Mouse (Mus musculus): ENCODE results near the gene Mta1. TPM values are rescaled to one million over a fixed set of nuclear protein-coding genes. Genes with fewer than 3 reads are reported as not detected.
A peak's percentile ranks its signal among the peaks of the same experiment; 100 is the strongest.

The Mta1 gene
- 18.5 and 20.6 TPM in 2 replicates for polyA plus RNA-seq (2016; fragmentation: Nextera tagmentation; extraction: Ambion mirVana)

GRCm38 (mm10) chr12:113097749-113098281 is at the start of gene Mta1:
Gene Mta1 (plus strand): TSS chr12:113098278.
- Histone ChIP-seq H3K27ac (peak within 1 kb of the TSS; percentile 99), H3K9me3 (no peaks in the 10 kb centered on the region), H3K4me1 (replicated peaks) (peaks cover 47% of the 10 kb centered on the region), H3K36me3 (peaks cover 20% of the 10 kb centered on the region), H3K4me3 (peak within 1 kb of the TSS; percentile 99), H3K27me3 (ENCODE audit: insufficient read depth, poor library complexity, severe bottlenecking) (no peaks in the 10 kb centered on the region)
- 4% methylated on average over 46 of the region's 53 CpGs for WGBS
- peak; percentile 64 for DNase-seq (ENCODE audit: low spot score)

GRCm38 (mm10) chr12:113049836-113050235 is 48.2 kb upstream of the Mta1 start:
- Histone ChIP-seq H3K36me3 (peaks cover 95% of the 10 kb centered on the region), H3K27me3 (ENCODE audit: insufficient read depth, poor library complexity, severe bottlenecking) (no peaks in the 10 kb centered on the region), H3K4me1 (replicated peaks) (peaks cover 11% of the 10 kb centered on the region), H3K27ac (no peak overlapping the region), H3K9me3 (no peaks in the 10 kb centered on the region), H3K4me3 (no peak overlapping the region)
- DNase-seq (ENCODE audit: low spot score), result no peak
- 93% methylated on average over 9 of the region's 9 CpGs for WGBS

- peaks cover 94% of the 10 kb centered on the region for H3K36me3 ChIP-seq
- DNase-seq (ENCODE audit: low spot score), result no peak
- peaks cover 11% of the 10 kb centered on the region for H3K4me1 ChIP-seq (replicated peaks)
- H3K27ac ChIP-seq, result no peak overlapping the region
- no peak overlapping the region for H3K4me3 ChIP-seq
- H3K27me3 ChIP-seq (ENCODE audit: insufficient read depth, poor library complexity, severe bottlenecking), result no peaks in the 10 kb centered on the region
- WGBS, result 88% methylated on average over 12 of the region's 12 CpGs
- H3K9me3 ChIP-seq, result no peaks in the 10 kb centered on the region
These were observed 47.4 kb upstream of the Mta1 start for GRCm38 (mm10) chr12:113050671-113051070.

- peaks cover 11% of the 10 kb centered on the region for H3K4me1 ChIP-seq (replicated peaks)
- peaks cover 94% of the 10 kb centered on the region for H3K36me3 ChIP-seq
- peak overlapping the region; percentile 59; the same call in 1 of the 2 replicates for H3K27ac ChIP-seq
- no peaks in the 10 kb centered on the region for H3K9me3 ChIP-seq
- no peak overlapping the region for H3K4me3 ChIP-seq
- H3K27me3 ChIP-seq (ENCODE audit: insufficient read depth, poor library complexity, severe bottlenecking), result no peaks in the 10 kb centered on the region
- DNase-seq (ENCODE audit: low spot score), result peak; percentile 15
- 56% methylated on average over 9 of the region's 9 CpGs for WGBS
These were observed 46.3 kb upstream of the Mta1 start for GRCm38 (mm10) chr12:113051628-113052403.

DNA sequence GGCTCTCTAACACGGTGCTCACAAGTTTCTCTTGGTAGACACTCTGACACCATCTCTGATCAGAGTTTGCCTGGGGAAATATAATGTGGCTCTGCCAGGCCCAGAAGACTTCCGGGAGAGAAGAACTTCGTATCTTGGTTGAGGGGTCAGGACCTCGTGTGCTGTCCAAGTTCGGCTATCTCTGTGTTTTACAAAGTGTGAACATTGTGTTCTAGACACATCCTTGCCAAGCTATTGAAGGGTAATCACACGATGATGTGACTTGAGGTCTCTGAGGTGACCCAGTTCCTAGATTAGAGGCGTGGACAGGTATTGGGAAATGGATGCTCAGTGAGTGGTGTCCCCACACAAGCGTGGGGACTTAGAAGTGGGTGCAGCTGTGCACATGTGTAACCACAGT is 42.0 kb upstream of the Mta1 start:
- H3K9me3 ChIP-seq, result no peaks in the 10 kb centered on the region
- H3K4me1 ChIP-seq (replicated peaks), result peaks cover 9% of the 10 kb centered on the region
- 91% methylated on average over 8 of the region's 8 CpGs for WGBS
- H3K27ac ChIP-seq, result no peak overlapping the region
- peaks cover 96% of the 10 kb centered on the region for H3K36me3 ChIP-seq
- no peak for DNase-seq (ENCODE audit: low spot score)
- no peaks in the 10 kb centered on the region for H3K27me3 ChIP-seq (ENCODE audit: insufficient read depth, poor library complexity, severe bottlenecking)
- no peak overlapping the region for H3K4me3 ChIP-seq

- Histone ChIP-seq H3K36me3 (peaks cover 99% of the 10 kb centered on the region), H3K4me3 (no peak overlapping the region), H3K4me1 (replicated peaks) (no peaks in the 10 kb centered on the region), H3K9me3 (no peaks in the 10 kb centered on the region), H3K27ac (no peak overlapping the region), H3K27me3 (ENCODE audit: insufficient read depth, poor library complexity, severe bottlenecking) (no peaks in the 10 kb centered on the region)
- no peak for DNase-seq (ENCODE audit: low spot score)
- WGBS, result 92% methylated on average over 5 of the region's 5 CpGs
These were observed 37.9 kb upstream of the Mta1 start for GRCm38 (mm10) chr12:113060178-113060577.

- peaks cover 98% of the 10 kb centered on the region for H3K36me3 ChIP-seq
- H3K4me3 ChIP-seq, result no peak overlapping the region
- H3K27me3 ChIP-seq (ENCODE audit: insufficient read depth, poor library complexity, severe bottlenecking), result no peaks in the 10 kb centered on the region
- 88% methylated on average over 9 of the region's 9 CpGs for WGBS
- H3K27ac ChIP-seq, result no peak overlapping the region
- no peaks in the 10 kb centered on the region for H3K9me3 ChIP-seq
- no peaks in the 10 kb centered on the region for H3K4me1 ChIP-seq (replicated peaks)
- DNase-seq (ENCODE audit: low spot score), result no peak
These were observed 36.5 kb upstream of the Mta1 start for GRCm38 (mm10) chr12:113061606-113062005.

DNA sequence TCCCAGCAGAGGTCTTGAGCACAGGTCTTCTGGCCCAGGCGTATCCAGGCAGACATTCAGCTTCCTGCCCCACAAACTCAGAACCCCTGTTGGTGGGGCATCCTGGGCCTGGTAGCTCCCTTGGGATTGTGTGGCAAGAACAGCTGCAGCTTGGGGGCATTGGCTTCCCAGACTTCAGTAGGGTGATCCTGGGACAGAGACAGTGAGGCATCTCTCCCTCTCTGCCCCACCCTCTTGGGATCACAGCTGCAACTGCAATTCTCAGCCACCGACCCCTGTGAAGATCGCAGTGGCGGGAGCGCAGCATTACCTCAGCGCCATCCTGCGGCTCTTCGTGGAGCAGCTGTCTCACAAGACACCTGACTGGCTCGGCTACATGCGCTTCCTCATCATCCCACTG is 35.9 kb upstream of the Mta1 start:
- WGBS, result 84% methylated on average over 10 of the region's 10 CpGs
- no peaks in the 10 kb centered on the region for H3K9me3 ChIP-seq
- no peak overlapping the region for H3K4me3 ChIP-seq
- no peak for DNase-seq (ENCODE audit: low spot score)
- peaks cover 98% of the 10 kb centered on the region for H3K36me3 ChIP-seq
- no peaks in the 10 kb centered on the region for H3K27me3 ChIP-seq (ENCODE audit: insufficient read depth, poor library complexity, severe bottlenecking)
- H3K27ac ChIP-seq, result no peak overlapping the region
- H3K4me1 ChIP-seq (replicated peaks), result no peaks in the 10 kb centered on the region

GRCm38 (mm10) chr12:113063700-113064099 is 34.4 kb upstream of the Mta1 start:
- no peaks in the 10 kb centered on the region for H3K9me3 ChIP-seq
- H3K36me3 ChIP-seq, result peaks cover 98% of the 10 kb centered on the region
- no peak for DNase-seq (ENCODE audit: low spot score)
- H3K4me1 ChIP-seq (replicated peaks), result no peaks in the 10 kb centered on the region
- WGBS, result 92% methylated on average over 7 of the region's 7 CpGs
- no peaks in the 10 kb centered on the region for H3K27me3 ChIP-seq (ENCODE audit: insufficient read depth, poor library complexity, severe bottlenecking)
- no peak overlapping the region for H3K27ac ChIP-seq
- no peak overlapping the region for H3K4me3 ChIP-seq

DNA sequence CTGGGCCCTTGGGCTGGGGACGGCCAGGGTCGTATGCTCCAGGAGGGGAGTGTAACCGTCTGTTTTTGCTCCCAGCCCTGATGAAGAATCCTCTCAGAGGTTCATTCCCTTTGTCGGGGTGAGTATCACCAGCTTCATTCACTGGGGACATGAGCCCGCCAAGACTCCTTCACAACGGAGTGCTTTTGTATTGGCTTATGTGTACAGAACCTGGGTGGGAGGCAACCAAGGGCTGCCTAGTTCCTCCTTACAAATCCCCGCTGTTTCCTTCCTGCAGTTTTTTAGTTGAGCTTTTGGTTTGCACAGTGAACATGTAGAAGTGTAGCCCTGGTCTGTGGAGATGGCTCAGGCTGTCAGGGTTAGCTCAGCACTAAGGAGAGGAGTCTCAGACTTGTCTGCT is 30.1 kb upstream of the Mta1 start:
- H3K36me3 ChIP-seq, result peaks cover 93% of the 10 kb centered on the region
- DNase-seq (ENCODE audit: low spot score), result no peak
- no peak overlapping the region for H3K27ac ChIP-seq
- H3K4me3 ChIP-seq, result no peak overlapping the region
- WGBS, result 89% methylated on average over 7 of the region's 7 CpGs
- H3K9me3 ChIP-seq, result no peaks in the 10 kb centered on the region
- H3K4me1 ChIP-seq (replicated peaks), result no peaks in the 10 kb centered on the region
- no peaks in the 10 kb centered on the region for H3K27me3 ChIP-seq (ENCODE audit: insufficient read depth, poor library complexity, severe bottlenecking)

DNA sequence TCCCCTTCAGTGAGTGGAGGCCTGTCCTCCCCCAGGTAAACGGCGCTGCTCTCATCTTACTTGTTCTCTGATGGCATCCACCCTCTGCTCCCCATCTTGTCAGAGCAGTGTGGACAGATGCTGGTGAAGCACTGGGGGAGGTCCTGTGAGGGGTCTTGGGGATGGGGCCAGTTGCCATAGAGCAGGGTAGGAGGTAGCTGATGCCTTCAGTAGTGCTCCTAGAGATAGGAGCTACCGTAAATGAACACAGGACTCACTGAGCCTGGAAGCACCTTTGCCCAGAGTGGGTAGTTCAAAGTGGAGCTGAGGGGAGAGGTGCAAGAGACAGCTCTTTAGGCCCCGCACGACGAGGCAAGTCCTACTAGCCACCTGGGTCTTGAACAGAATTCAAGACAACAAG is 28.7 kb upstream of the Mta1 start:
- no peak overlapping the region for H3K27ac ChIP-seq
- no peak overlapping the region for H3K4me3 ChIP-seq
- 95% methylated on average over 6 of the region's 6 CpGs for WGBS
- peaks cover 13% of the 10 kb centered on the region for H3K4me1 ChIP-seq (replicated peaks)
- H3K36me3 ChIP-seq, result peaks cover 79% of the 10 kb centered on the region
- no peak for DNase-seq (ENCODE audit: low spot score)
- no peaks in the 10 kb centered on the region for H3K27me3 ChIP-seq (ENCODE audit: insufficient read depth, poor library complexity, severe bottlenecking)
- H3K9me3 ChIP-seq, result no peaks in the 10 kb centered on the region

- H3K36me3 ChIP-seq, result peaks cover 62% of the 10 kb centered on the region
- H3K27me3 ChIP-seq (ENCODE audit: insufficient read depth, poor library complexity, severe bottlenecking), result no peaks in the 10 kb centered on the region
- WGBS, result 94% methylated on average over 6 of the region's 6 CpGs
- H3K9me3 ChIP-seq, result no peaks in the 10 kb centered on the region
- no peak for DNase-seq (ENCODE audit: low spot score)
- no peak overlapping the region for H3K4me3 ChIP-seq
- H3K4me1 ChIP-seq (replicated peaks), result peaks cover 26% of the 10 kb centered on the region
- H3K27ac ChIP-seq, result no peak overlapping the region
These were observed 26.8 kb upstream of the Mta1 start for GRCm38 (mm10) chr12:113071321-113071720.

DNA sequence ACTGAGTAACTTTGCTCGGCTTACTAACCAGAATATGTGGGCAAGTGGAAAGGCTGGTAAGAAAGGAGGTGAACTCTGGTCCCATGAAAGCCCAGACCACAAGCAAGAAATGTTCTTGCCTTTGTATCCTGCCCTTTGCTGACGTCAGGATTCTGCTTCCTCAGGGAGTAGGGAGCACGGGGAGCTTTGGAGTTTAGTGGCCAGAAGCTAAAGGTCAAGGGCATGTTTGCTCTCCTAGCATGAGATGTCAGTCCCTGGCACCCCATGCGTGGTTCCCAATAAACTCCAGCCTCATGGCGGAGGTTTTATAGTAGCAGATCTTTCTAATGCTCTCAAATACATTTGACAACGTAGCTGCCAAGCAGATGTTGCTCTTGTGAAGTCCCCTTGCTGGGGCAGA is 26.3 kb upstream of the Mta1 start:
- no peaks in the 10 kb centered on the region for H3K27me3 ChIP-seq (ENCODE audit: insufficient read depth, poor library complexity, severe bottlenecking)
- H3K9me3 ChIP-seq, result no peaks in the 10 kb centered on the region
- H3K4me1 ChIP-seq (replicated peaks), result peaks cover 26% of the 10 kb centered on the region
- no peak overlapping the region for H3K4me3 ChIP-seq
- peaks cover 57% of the 10 kb centered on the region for H3K36me3 ChIP-seq
- 84% methylated on average over 6 of the region's 6 CpGs for WGBS
- DNase-seq (ENCODE audit: low spot score), result no peak
- H3K27ac ChIP-seq, result no peak overlapping the region
